ENCODE assay signal across 8 mouse cellular contexts in the genomic region with DNA sequence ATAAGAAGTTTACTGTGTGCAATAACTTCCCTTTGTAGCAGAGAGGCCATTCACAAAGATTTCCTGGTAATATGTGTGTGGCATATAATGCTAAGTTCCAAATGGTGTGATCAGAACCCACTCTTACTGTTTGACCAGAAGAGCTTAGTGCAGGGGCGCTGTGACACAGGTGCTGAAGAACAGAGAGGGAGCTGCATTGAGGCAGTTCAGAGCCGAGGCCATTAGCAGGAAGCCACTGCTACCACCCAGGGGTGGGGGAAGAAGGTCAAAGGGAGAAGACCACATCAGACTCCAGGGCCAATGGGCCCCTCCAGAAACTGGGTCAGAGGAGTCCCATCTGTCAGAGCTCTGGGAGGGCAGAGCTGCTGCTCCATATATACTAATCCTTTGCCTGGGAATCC. TPM values are rescaled to one million over a fixed set of nuclear protein-coding genes. Genes with fewer than 3 reads are reported as not detected.
DNase-seq lines count a peak whose midpoint lies in the region; ATAC-seq and TF ChIP-seq lines count a peak whose summit lies in the region.

No protein-coding gene starts in this region.

- DNase-seq in spleen, adult 2 months (ENCODE audit: low read depth in 1 of 2, low spot score in 2 of 2): peak in 1 of 2 experiments; percentile 59
- no peak for DNase-seq in spleen, postnatal 14 days (ENCODE audit: low spot score in 2 of 2)
- no peak for DNase-seq in limb, embryonic 10.5 days (ENCODE audit: low spot score)
- no peak for DNase-seq in left cerebral cortex, postnatal 10 days (ENCODE audit: extremely low spot score in 1 of 2, low spot score in 2 of 2)
- DNase-seq in layer of hippocampus, adult 9-11 months: no peak

- H3K9ac ChIP-seq in neural tube, embryonic 13.5 days: peak overlapping the region; percentile 97

- H3K36me3 ChIP-seq in spleen, adult 2 months (ENCODE audit: control insufficient read depth, insufficient read depth, low read length): no peaks in the 10 kb centered on the region
- H3K36me3 ChIP-seq in limb, embryonic 10.5 days: no peaks in the 10 kb centered on the region
- no peaks in the 10 kb centered on the region for H3K36me3 ChIP-seq in neural tube, embryonic 13.5 days

- H3K4me2 ChIP-seq in neural tube, embryonic 13.5 days: peak overlapping the region; percentile 73

- peak overlapping the region; percentile 93 for H3K27ac ChIP-seq in spleen, adult 2 months (ENCODE audit: insufficient read depth, low read length)
- no peak overlapping the region for H3K27ac ChIP-seq in embryonic fibroblast, embryonic 13.5 days (ENCODE audit: insufficient read depth, low read length)
- H3K27ac ChIP-seq in limb, embryonic 10.5 days: no peak overlapping the region
- no peak overlapping the region for H3K27ac ChIP-seq in neural tube, embryonic 13.5 days (replicated peaks)

- peaks cover 22% of the 10 kb centered on the region for H3K4me1 ChIP-seq in spleen, adult 2 months (ENCODE audit: control insufficient read depth, insufficient read depth, insufficient read length)
- peaks cover 2% of the 10 kb centered on the region; the same call in 1 of the 2 replicates for H3K4me1 ChIP-seq in embryonic fibroblast, embryonic 13.5 days (ENCODE audit: control insufficient read depth, insufficient read depth, low read length)
- H3K4me1 ChIP-seq in limb, embryonic 10.5 days: peaks cover 26% of the 10 kb centered on the region
- H3K4me1 ChIP-seq in neural tube, embryonic 13.5 days (replicated peaks): peaks cover 30% of the 10 kb centered on the region

- no peaks in the 10 kb centered on the region for H3K27me3 ChIP-seq in spleen, adult 2 months (ENCODE audit: control insufficient read depth, insufficient read depth, low read length)
- H3K27me3 ChIP-seq in limb, embryonic 10.5 days (ENCODE audit: low read depth, poor library complexity, severe bottlenecking): no peaks in the 10 kb centered on the region
- no peaks in the 10 kb centered on the region for H3K27me3 ChIP-seq in neural tube, embryonic 13.5 days

- 0% methylated on average over 2 of the region's 2 CpGs for WGBS in spleen, adult 2 months
- 31% methylated on average over 2 of the region's 2 CpGs for WGBS in limb, embryonic 10.5 days
- WGBS in neural tube, embryonic 13.5 days: 32% methylated on average over 2 of the region's 2 CpGs

- no peak for ATAC-seq in neural tube, embryonic 13.5 days (ENCODE audit: low read depth)
- no peak for ATAC-seq in frontal cortex, adult (ENCODE audit: low TSS enrichment)

- TF ChIP-seq POLR2A in spleen, adult 2 months (IDR thresholded peaks at IDR 0.05; ENCODE audit: low read depth, low read length): peak; percentile 19; the same call in 1 of the 2 replicates
- TF ChIP-seq POLR2A in embryonic fibroblast, embryonic 13.5 days (IDR thresholded peaks at IDR 0.05; ENCODE audit: low read depth, low read length): no peak

- intact Hi-C loops in left cerebral cortex, postnatal 10 days (cut with DNase I): loop anchor here (5.0 kb wide), 2 partner anchors 57 to 67 kb away; no protein-coding TSS in a partner anchor

- H3K4me3 ChIP-seq in spleen, adult 2 months (ENCODE audit: extremely low read depth, insufficient read depth, insufficient read length): peak overlapping the region; percentile 92
- peak overlapping the region; percentile 90 for H3K4me3 ChIP-seq in embryonic fibroblast, embryonic 13.5 days (ENCODE audit: insufficient read depth, low read length)
- 0 out of 2 replicates have a peak overlapping the region, but pooled peaks have one; percentile 99 for H3K4me3 ChIP-seq in limb, embryonic 10.5 days
- H3K4me3 ChIP-seq in neural tube, embryonic 13.5 days: peak overlapping the region; percentile 98

- H3K9me3 ChIP-seq in limb, embryonic 10.5 days (replicated peaks): no peaks in the 10 kb centered on the region
- H3K9me3 ChIP-seq in neural tube, embryonic 13.5 days: no peaks in the 10 kb centered on the region

- TF ChIP-seq CTCF in spleen, adult 2 months (IDR thresholded peaks at IDR 0.05; ENCODE audit: extremely low read depth, insufficient read depth, insufficient read length, insufficient replicate concordance): no peak
- no peak for TF ChIP-seq CTCF in embryonic fibroblast, embryonic 13.5 days (IDR thresholded peaks at IDR 0.05; ENCODE audit: borderline replicate concordance, insufficient read depth, low read length)

RNA-seq across cellular contexts. Expression of a gene that starts 1.8 kb away (rescaled TPM):
- polyA plus RNA-seq in spleen, adult 2 months (2012; rRNA removed): 62.4 and 69.4 TPM in 2 replicates
- 25.8 and 34.0 TPM in 2 replicates for polyA plus RNA-seq in embryonic fibroblast, embryonic 13.5 days (2011; ENCODE audit: insufficient read length, low read depth, missing spikeins)
- 38.8 and 39.7 TPM in 2 replicates for polyA plus RNA-seq in limb, embryonic 10.5 days (2016; fragmentation: Nextera tagmentation; extraction: Ambion mirVana)
- polyA plus RNA-seq in neural tube, embryonic 13.5 days (2015; fragmentation: Nextera tagmentation; extraction: Ambion mirVana): 38.2 and 41.8 TPM in 2 replicates
- 100 to 1,000 TPM; 140 to 160 TPM for total RNA-seq in left cerebral cortex, postnatal 10 days (2021)

RNA-seq across cellular contexts. Expression of a gene that starts 51.4 kb away (rescaled TPM):
- polyA plus RNA-seq in spleen, adult 2 months (2012; rRNA removed): 0.22 and 0.57 TPM in 2 replicates
- 0.47 and 0.81 TPM in 2 replicates for polyA plus RNA-seq in embryonic fibroblast, embryonic 13.5 days (2011; ENCODE audit: insufficient read length, low read depth, missing spikeins)
- 3.7 and 4.9 TPM in 2 replicates for polyA plus RNA-seq in limb, embryonic 10.5 days (2016; fragmentation: Nextera tagmentation; extraction: Ambion mirVana)
- polyA plus RNA-seq in neural tube, embryonic 13.5 days (2015; fragmentation: Nextera tagmentation; extraction: Ambion mirVana): 1.5 and 1.8 TPM in 2 replicates
- total RNA-seq in left cerebral cortex, postnatal 10 days (2021): 1 to 10 TPM; 1.5 to 1.9 TPM
